Mouse (Mus musculus) neural tube, embryonic 14.5 days (tissue): ENCODE results near the gene Nol11. TPM values are rescaled to one million over a fixed set of nuclear protein-coding genes. Genes with fewer than 3 reads are reported as not detected.
"Not testable (repeated sequence)": the region's sequence is repeated elsewhere in the genome, so short reads cannot be mapped to it uniquely, and the experiment has no call there.

Experiments used
- ATAC-seq: fragments of 200-750 bp; cut with Nextera tagmentation; 2 replicates; pipeline ENCODE4 v1.8.0; 2017; ENCODE audit warnings: low read depth, mild to moderate bottlenecking, moderate TSS enrichment, moderate library complexity
- H3K27ac ChIP-seq: fragments of 300-500 bp; sonication (generic); 2 replicates; pipeline ENCODE4 v1.5.1; 2014; ENCODE audit warnings: low read depth, mild to moderate bottlenecking, control low read depth, low read length, moderate library complexity, mixed read lengths
- H3K27me3 ChIP-seq: fragments of 300-500 bp; sonication (generic); 2 replicates; pipeline ENCODE4 v1.6.1; 2014; ENCODE audit warnings: low read length; ENCODE audit not compliant: control insufficient read depth, insufficient read depth
- H3K36me3 ChIP-seq: fragments of 300-500 bp; sonication (generic); 2 replicates; pipeline ENCODE4 v1.6.1; 2014; ENCODE audit warnings: low read length, mixed read lengths; ENCODE audit not compliant: control insufficient read depth, insufficient read depth
- H3K4me1 ChIP-seq: fragments of 300-500 bp; sonication (generic); 2 replicates; pipeline ENCODE4 v1.6.1; 2014; ENCODE audit warnings: low read length; ENCODE audit not compliant: control insufficient read depth, insufficient read depth
- H3K4me2 ChIP-seq: fragments of 300-500 bp; sonication (generic); 2 replicates; pipeline ENCODE4 v1.6.1; 2014; ENCODE audit warnings: mild to moderate bottlenecking, low read depth, low read length, control low read depth
- H3K4me3 ChIP-seq: fragments of 300-500 bp; sonication (generic); 2 replicates; pipeline ENCODE4 v1.5.1; 2014; ENCODE audit warnings: low read depth, low read length, control low read depth, mixed read lengths
- H3K9ac ChIP-seq: fragments of 300-500 bp; sonication (generic); replicated peaks from 2 replicates; pipeline ENCODE4 v1.6.1; 2014; ENCODE audit warnings: low read depth, mild to moderate bottlenecking, control low read depth, low read length, mixed read lengths
- H3K9me3 ChIP-seq: fragments of 300-500 bp; sonication (generic); 2 replicates; pipeline ENCODE4 v1.6.1; 2016; ENCODE audit warnings: low read length; ENCODE audit not compliant: control insufficient read depth
- WGBS: fragments of 180-500 bp; shearing (Covaris S2); extraction: QIAGEN DNeasy Blood & Tissue Kit; methylation state at CpG from one replicate; pipeline ENCODE4 v1.1.7; 2014; 5-methylcytosine and 5-hydroxymethylcytosine counted together
- polyA plus RNA-seq: library from polyadenylated mRNA; unstranded; fragments of >200 nt; fragmentation: Nextera tagmentation; extraction: Ambion mirVana; gene quantifications from 2 replicates; pipeline ENCODE4 v1.2.1, GENCODE M21; 2014

Nol11 gene
- polyA plus RNA-seq, 1 experiment from 2014 or later, result 48.4 TPM

DNA sequence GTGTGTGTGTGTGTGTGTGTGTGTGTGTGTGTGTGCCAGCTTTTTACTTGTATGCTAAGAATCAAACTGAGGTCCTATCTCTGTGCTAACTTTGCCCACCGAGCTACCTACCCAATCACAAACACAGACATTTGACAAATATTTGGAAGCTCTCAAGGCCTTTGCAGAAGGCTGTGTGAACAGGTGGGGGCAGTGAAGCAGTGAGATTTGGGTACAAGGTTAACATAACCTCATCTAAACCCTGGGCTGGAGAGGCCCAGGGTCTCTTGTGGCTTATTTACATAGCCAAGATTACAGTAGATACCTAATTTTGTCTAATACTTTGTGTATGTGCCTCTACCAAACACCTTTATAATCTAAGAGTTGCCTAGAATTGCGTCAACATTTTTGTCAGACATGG is 46.8 kb downstream of the Nol11 start:
- H3K36me3 ChIP-seq, result no peaks in the 10 kb centered on the region
- no peak overlapping the region for H3K4me3 ChIP-seq
- H3K27me3 ChIP-seq, result no peaks in the 10 kb centered on the region
- no peak overlapping the region for H3K27ac ChIP-seq
- H3K4me1 ChIP-seq, result no peaks in the 10 kb centered on the region
- H3K9me3 ChIP-seq, result no peaks in the 10 kb centered on the region
- no peak for ATAC-seq
- no peak overlapping the region for H3K4me2 ChIP-seq
- H3K9ac ChIP-seq, result no peak overlapping the region
- 89% methylated on average over 2 of the region's 2 CpGs for WGBS

GRCm38 (mm10) chr11:107140756-107141155 is 48.4 kb downstream of the Nol11 start:
- 24% methylated on average over 6 of the region's 6 CpGs for WGBS
- Histone ChIP-seq H3K27ac (no peak overlapping the region), H3K4me2 (no peak overlapping the region), H3K27me3 (no peaks in the 10 kb centered on the region), H3K4me3 (no peak overlapping the region), H3K4me1 (no peaks in the 10 kb centered on the region), H3K36me3 (no peaks in the 10 kb centered on the region), H3K9ac (no peak overlapping the region), H3K9me3 (no peaks in the 10 kb centered on the region)
- ATAC-seq, result no peak

GRCm38 (mm10) chr11:107138633-107139032 is 50.5 kb downstream of the Nol11 start:
- no peak overlapping the region for H3K4me2 ChIP-seq
- H3K4me3 ChIP-seq, result no peak overlapping the region
- ATAC-seq, result no peak
- H3K9ac ChIP-seq, result no peak overlapping the region
- no peak overlapping the region for H3K27ac ChIP-seq
- H3K9me3 ChIP-seq, result no peaks in the 10 kb centered on the region
- H3K4me1 ChIP-seq, result no peaks in the 10 kb centered on the region
- H3K36me3 ChIP-seq, result no peaks in the 10 kb centered on the region
- 84% methylated on average over 3 of the region's 3 CpGs for WGBS
- H3K27me3 ChIP-seq, result no peaks in the 10 kb centered on the region

DNA sequence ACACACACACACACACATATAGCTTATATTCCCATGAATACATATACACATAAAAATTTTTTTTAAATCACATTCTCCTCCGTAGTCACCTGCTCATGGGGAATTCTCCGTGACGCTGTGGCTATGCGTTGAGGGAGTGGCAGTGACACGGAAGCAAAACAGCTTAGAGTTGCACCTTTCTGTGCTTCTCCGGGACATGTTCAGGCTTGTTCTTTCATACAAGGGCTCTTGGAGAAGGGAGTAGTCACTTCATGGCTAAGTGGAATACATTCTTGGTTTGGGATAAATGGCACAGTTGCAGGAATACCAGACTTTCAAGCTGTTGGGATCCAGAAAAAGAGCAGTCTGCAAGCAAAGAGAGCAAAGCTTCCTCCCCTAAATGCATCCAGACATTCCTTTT is 51.6 kb downstream of the Nol11 start:
- no peak for ATAC-seq
- Histone ChIP-seq H3K4me2 (no peak overlapping the region), H3K4me3 (no peak overlapping the region), H3K9ac (no peak overlapping the region), H3K27ac (no peak overlapping the region), H3K9me3 (no peaks in the 10 kb centered on the region), H3K4me1 (0 out of 2 replicates have a peak, but pooled peaks cover under 1% of the 10 kb centered on the region), H3K27me3 (no peaks in the 10 kb centered on the region), H3K36me3 (no peaks in the 10 kb centered on the region)
- 96% methylated on average over 6 of the region's 6 CpGs for WGBS

DNA sequence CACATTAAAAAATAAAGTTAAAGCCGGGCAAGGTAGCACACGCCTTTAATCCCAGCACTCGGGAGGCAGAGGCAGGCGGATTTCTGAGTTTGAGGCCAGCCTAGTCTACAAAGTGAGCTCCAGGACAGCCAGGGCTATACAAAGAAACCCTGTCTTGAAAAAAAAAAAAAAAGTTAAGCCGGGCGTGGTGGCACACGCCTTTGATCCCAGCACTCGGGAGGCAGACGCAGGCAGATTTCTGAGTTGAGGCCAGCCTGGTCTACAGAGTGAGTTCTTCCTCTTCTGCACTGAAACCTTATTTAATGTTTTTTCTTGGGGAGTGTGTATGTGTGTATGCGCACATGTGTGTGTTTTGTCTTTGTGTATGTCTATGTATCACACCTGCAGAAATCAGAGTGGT is 52.7 kb downstream of the Nol11 start:
- not testable (repeated sequence) for ATAC-seq, H3K4me1 ChIP-seq, H3K9ac ChIP-seq, H3K36me3 ChIP-seq, H3K4me3 ChIP-seq, H3K9me3 ChIP-seq, H3K27ac ChIP-seq, H3K27me3 ChIP-seq, H3K4me2 ChIP-seq
- 98% methylated on average over 10 of the region's 10 CpGs for WGBS

DNA sequence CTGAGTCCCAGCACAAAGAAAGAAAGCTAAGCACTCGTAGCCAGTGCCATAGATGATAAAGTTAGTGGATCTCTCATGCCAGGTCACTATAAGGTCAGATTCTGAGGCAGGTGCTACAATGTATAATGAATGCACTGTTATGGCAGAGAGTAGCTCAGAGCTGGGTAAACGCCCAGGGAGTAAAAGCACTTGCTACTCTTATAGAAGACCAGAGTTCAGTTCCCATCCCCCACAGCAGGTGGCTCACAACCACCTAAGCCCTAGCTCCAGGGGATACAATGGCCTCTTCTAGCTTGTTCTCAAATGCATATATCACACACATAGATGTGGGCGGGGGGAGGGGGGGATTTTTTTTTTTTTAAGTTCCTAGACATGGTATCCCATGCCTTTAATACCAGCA is 53.4 kb downstream of the Nol11 start:
- Histone ChIP-seq H3K4me3 (no peak overlapping the region), H3K27ac (no peak overlapping the region), H3K4me1 (peaks cover 3% of the 10 kb centered on the region; the same call in 1 of the 2 replicates), H3K36me3 (no peaks in the 10 kb centered on the region), H3K9me3 (no peaks in the 10 kb centered on the region), H3K4me2 (no peak overlapping the region), H3K27me3 (no peaks in the 10 kb centered on the region), H3K9ac (no peak overlapping the region)
- ATAC-seq, result no peak
- WGBS, result 49% methylated on average over 3 of the region's 3 CpGs

GRCm38 (mm10) chr11:107132426-107132825 is 56.8 kb downstream of the Nol11 start:
- H3K27ac ChIP-seq, result peak overlapping the region; percentile 95
- H3K4me2 ChIP-seq, result peak overlapping the region; percentile 79
- H3K27me3 ChIP-seq, result no peaks in the 10 kb centered on the region
- H3K36me3 ChIP-seq, result no peaks in the 10 kb centered on the region
- under 1% methylated on average over 16 of the region's 16 CpGs for WGBS
- ATAC-seq, result peak; percentile 26; the same call in 1 of the 2 replicates
- peaks cover 13% of the 10 kb centered on the region for H3K4me1 ChIP-seq
- H3K9ac ChIP-seq, result peak overlapping the region; percentile 97; the same call in 1 of the 2 replicates
- H3K4me3 ChIP-seq, result peak overlapping the region; percentile 92
- no peaks in the 10 kb centered on the region for H3K9me3 ChIP-seq

DNA sequence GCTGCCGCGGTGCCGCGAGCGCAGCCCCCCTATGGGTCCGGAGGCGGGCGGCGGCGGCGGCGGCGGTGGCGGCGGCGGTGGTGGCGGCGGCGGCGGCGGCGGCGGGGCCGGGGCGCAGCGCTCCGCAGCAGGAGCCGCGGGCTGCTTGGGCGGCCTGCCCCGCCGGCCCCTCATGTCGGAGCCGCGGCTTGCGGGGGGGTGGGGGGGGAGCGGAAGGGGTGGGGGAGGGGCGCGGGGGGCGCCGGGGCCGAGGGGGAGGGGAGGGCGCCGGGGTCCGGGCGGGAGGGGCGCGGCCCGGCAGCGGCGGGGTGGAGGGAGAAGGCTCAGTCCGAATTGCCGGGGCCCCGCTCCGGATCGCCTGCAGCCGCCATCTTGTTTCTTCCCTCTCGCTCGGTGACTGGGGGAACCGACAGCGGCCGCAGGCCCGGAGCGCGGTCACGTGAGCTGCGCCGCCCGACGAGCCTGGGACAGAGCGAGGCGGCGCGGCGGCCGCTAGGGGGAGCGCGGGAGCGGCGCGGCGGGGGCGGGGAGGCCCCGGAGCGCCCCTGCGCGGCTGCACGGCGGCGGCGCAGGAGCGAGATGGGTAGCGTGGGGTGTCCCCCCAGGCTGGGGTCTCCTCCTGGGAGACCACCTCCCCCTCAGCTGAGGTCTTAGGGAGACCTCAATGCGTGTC is 57.3 kb downstream of the Nol11 start, which contains the start of gene Bptf:
TSS of gene Bptf (minus strand) at position 379 of the 673 bp plus-strand sequence.
- Histone ChIP-seq H3K4me1 (peaks cover 13% of the 10 kb centered on the region), H3K9ac (peak within 1 kb of the TSS; percentile 97), H3K27me3 (no peaks in the 10 kb centered on the region), H3K4me2 (peak within 1 kb of the TSS; percentile 83), H3K9me3 (no peaks in the 10 kb centered on the region), H3K4me3 (peak within 1 kb of the TSS; percentile 92), H3K36me3 (no peaks in the 10 kb centered on the region), H3K27ac (peak within 1 kb of the TSS; percentile 95)
- peak; percentile 97 for ATAC-seq
- 0% methylated on average over 20 of the region's 94 CpGs for WGBS

DNA sequence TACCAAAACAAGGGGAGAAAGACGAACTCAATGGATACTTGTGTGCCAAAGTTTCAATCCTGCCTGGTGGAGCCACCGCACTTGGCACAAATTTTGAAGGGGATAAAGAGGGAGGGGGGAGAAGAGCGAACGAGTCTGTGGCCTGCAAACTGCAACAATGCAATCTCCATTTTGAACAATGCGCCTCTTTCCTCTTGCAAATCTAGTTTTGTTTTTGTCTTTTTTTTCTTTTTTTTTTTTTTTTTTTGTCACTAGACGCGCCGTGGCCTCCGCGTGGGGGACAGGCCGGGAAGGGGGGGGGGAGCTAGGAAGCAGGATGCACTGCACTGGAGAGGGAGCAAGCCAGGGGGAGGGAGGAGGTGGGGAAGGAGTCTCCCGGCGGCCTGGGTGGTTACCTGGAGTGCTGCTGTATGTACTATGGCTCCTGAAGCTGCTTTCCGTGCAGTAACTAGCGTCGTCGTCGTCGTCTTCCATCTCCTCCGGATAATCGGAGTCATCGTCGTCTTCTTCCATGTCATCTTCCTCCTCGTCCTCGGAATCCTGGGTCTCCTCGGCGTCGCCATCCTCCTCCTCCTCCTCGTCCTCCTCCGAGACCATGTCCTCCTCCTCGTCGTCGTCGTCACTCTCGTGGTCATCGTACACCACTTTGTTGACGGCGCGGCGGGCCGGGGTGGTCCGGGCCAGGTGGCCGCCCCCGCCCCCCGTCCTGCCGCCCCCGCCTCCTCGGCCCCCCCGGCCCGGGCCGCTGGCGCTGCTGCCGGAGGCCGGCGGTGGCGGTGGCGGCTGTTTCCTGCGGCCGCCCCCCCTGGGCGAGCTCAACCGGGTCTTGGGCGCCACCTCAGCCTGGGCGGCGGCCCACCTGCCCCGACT is 58.1 kb downstream of the Nol11 start:
- no peaks in the 10 kb centered on the region for H3K36me3 ChIP-seq
- H3K27me3 ChIP-seq, result no peaks in the 10 kb centered on the region
- H3K4me1 ChIP-seq, result peaks cover 13% of the 10 kb centered on the region
- peak overlapping the region; percentile 97 for H3K9ac ChIP-seq
- ATAC-seq, result peak; percentile 75
- H3K4me3 ChIP-seq, result peak overlapping the region; percentile 92
- under 1% methylated on average over 34 of the region's 65 CpGs for WGBS
- H3K27ac ChIP-seq, result peak overlapping the region; percentile 95
- no peaks in the 10 kb centered on the region for H3K9me3 ChIP-seq
- peak overlapping the region; percentile 83 for H3K4me2 ChIP-seq
